Mouse (Mus musculus): ENCODE data around the gene F11. TPM values are rescaled to one million over a fixed set of nuclear protein-coding genes. Genes with fewer than 3 reads are reported as not detected.

F11 gene
- total and polyA plus RNA-seq, 2 experiments: 21.6 to 92.1 TPM

- Histone ChIP-seq H3K36me3 (ENCODE audit: control insufficient read depth, insufficient read depth, low read length) (peaks cover 16% of the 10 kb centered on the region), H3K4me1 (ENCODE audit: control insufficient read depth, insufficient read depth, low read length) (peaks cover 24% of the 10 kb centered on the region), H3K9ac (ENCODE audit: low read depth, low read length) (no peak overlapping the region), H3K27ac (replicated peaks; ENCODE audit: insufficient read depth, low read depth, low read length) (no peak overlapping the region), H3K79me2 (ENCODE audit: control insufficient read depth, insufficient read depth, low read length) (peaks cover 3% of the 10 kb centered on the region; the same call in 1 of the 2 replicates), H3K27me3 (ENCODE audit: control insufficient read depth, insufficient read depth, low read length) (no peaks in the 10 kb centered on the region), H3K4me3 (ENCODE audit: insufficient read depth, low read depth, low read length) (no peak overlapping the region)
- TF ChIP-seq CTCF (IDR thresholded peaks at IDR 0.05; ENCODE audit: low read depth, low read length): no peak
- TF ChIP-seq POLR2A (IDR thresholded peaks at IDR 0.05; ENCODE audit: extremely low read depth, insufficient read depth, low read length): no peak
- WGBS: 83% methylated on average over 8 of the region's 8 CpGs
- DNase-seq (ENCODE audit: extremely low read depth, low read depth, low spot score): no peak
These were observed 3.4 kb downstream of the F11 start for GRCm38 (mm10) chr8:45258421-45258820.

DNA sequence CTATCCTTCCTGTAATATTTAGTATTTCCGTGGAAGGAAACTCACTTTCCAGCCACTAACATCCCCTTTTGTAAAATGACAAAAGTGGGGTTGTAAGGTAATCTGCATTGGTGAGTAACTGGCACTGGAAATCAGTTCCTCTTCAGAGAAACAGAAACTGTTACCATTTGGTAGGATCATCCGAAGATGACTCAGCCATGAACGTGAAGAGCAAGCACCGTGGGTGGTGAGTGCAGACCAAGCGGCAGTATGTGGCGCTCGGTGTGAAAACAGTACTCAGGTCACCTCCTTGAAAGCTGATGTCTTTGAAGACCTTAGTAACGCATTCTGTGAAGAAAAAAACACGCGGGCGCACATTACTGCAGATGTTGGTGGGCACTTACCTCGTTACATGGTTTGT lies 6.8 kb downstream of the F11 start:
- no peak overlapping the region for H3K9ac ChIP-seq (ENCODE audit: low read depth, low read length)
- DNase-seq (ENCODE audit: extremely low read depth, low read depth, low spot score): no peak
- 78% methylated on average over 12 of the region's 12 CpGs for WGBS
- H3K27me3 ChIP-seq (ENCODE audit: control insufficient read depth, insufficient read depth, low read length): no peaks in the 10 kb centered on the region
- peak overlapping the region; percentile 33 for H3K27ac ChIP-seq (replicated peaks; ENCODE audit: insufficient read depth, low read depth, low read length)
- TF ChIP-seq CTCF (IDR thresholded peaks at IDR 0.05; ENCODE audit: low read depth, low read length) (no peak), POLR2A (IDR thresholded peaks at IDR 0.05; ENCODE audit: extremely low read depth, insufficient read depth, low read length) (no peak)
- H3K36me3 ChIP-seq (ENCODE audit: control insufficient read depth, insufficient read depth, low read length): peaks cover 34% of the 10 kb centered on the region
- H3K79me2 ChIP-seq (ENCODE audit: control insufficient read depth, insufficient read depth, low read length): peaks cover 3% of the 10 kb centered on the region; the same call in 1 of the 2 replicates
- H3K4me1 ChIP-seq (ENCODE audit: control insufficient read depth, insufficient read depth, low read length): peaks cover 15% of the 10 kb centered on the region
- H3K4me3 ChIP-seq (ENCODE audit: insufficient read depth, low read depth, low read length): no peak overlapping the region

DNA sequence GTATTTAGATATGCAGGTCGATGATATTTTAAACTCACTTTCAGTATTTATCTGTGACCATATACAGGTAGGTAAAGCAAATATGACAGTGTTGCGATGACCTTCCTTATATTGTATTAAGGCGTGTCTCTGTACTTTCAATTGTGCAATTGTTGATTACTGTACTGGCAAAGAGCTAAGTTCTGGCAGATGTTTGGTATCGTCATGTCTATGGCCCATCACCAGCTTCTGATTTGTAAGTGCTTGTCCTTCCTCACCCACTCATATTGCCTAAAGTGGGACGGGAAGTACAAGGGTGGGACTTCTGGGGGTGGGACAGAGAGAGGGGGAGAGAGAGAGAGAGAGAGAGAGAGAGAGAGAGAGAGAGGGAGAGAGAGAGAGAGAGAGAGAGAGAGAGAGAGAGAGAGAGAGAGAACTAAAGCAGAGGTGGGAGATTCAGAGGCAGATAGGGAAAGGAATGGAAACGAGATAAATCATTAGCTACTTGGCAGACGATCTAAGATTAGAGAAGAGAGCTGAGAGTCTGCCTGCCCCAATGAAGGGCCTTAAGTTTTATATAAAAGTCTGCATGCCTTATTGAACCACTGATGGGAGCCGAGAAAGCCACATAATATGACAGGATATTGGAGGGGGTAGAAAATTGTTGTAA lies 7.5 kb downstream of the F11 start:
- 18% methylated on average over 8 of the region's 8 CpGs for WGBS
- Histone ChIP-seq H3K9ac (ENCODE audit: low read depth, low read length) (no peak overlapping the region), H3K27ac (replicated peaks; ENCODE audit: insufficient read depth, low read depth, low read length) (peak overlapping the region; percentile 33), H3K79me2 (ENCODE audit: control insufficient read depth, insufficient read depth, low read length) (peaks cover under 1% of the 10 kb centered on the region; the same call in 1 of the 2 replicates), H3K36me3 (ENCODE audit: control insufficient read depth, insufficient read depth, low read length) (peaks cover 38% of the 10 kb centered on the region), H3K27me3 (ENCODE audit: control insufficient read depth, insufficient read depth, low read length) (no peaks in the 10 kb centered on the region), H3K4me1 (ENCODE audit: control insufficient read depth, insufficient read depth, low read length) (peaks cover 14% of the 10 kb centered on the region), H3K4me3 (ENCODE audit: insufficient read depth, low read depth, low read length) (no peak overlapping the region)
- DNase-seq (ENCODE audit: extremely low read depth, low read depth, low spot score): peak; percentile 98
- TF ChIP-seq POLR2A (IDR thresholded peaks at IDR 0.05; ENCODE audit: extremely low read depth, insufficient read depth, low read length) (no peak), CTCF (IDR thresholded peaks at IDR 0.05; ENCODE audit: low read depth, low read length) (no peak)

DNA sequence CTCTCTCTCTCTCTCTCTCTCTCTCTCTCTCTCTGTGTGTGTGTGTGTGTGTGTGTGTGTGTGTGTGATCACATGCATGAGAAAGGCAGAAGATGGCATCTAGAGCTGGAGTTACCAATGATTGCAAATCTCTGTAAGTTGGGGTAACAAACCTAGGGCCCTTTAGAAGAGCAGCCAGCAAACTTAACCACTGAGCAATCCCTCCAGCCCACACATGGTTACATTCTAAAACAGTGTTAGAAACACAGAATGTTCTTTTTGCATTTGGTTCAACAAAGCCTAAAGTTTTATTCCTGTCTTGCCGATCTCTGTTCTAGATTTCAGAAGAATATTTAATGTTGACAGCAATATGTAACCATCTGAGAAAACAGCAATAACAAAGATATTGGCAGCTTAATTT lies 8.2 kb downstream of the F11 start:
- Histone ChIP-seq H3K79me2 (ENCODE audit: control insufficient read depth, insufficient read depth, low read length) (no peaks in the 10 kb centered on the region; the same call in 1 of the 2 replicates), H3K9ac (ENCODE audit: low read depth, low read length) (no peak overlapping the region), H3K36me3 (ENCODE audit: control insufficient read depth, insufficient read depth, low read length) (peaks cover 38% of the 10 kb centered on the region), H3K27ac (replicated peaks; ENCODE audit: insufficient read depth, low read depth, low read length) (peak overlapping the region; percentile 86), H3K4me3 (ENCODE audit: insufficient read depth, low read depth, low read length) (no peak overlapping the region), H3K27me3 (ENCODE audit: control insufficient read depth, insufficient read depth, low read length) (no peaks in the 10 kb centered on the region), H3K4me1 (ENCODE audit: control insufficient read depth, insufficient read depth, low read length) (peaks cover 14% of the 10 kb centered on the region)
- DNase-seq (ENCODE audit: extremely low read depth, low read depth, low spot score): peak; percentile 60
- WGBS: 53% methylated on average over 1 of the region's 1 CpGs
- TF ChIP-seq POLR2A (IDR thresholded peaks at IDR 0.05; ENCODE audit: extremely low read depth, insufficient read depth, low read length): no peak
- TF ChIP-seq CTCF (IDR thresholded peaks at IDR 0.05; ENCODE audit: low read depth, low read length): no peak

- no peak overlapping the region for H3K9ac ChIP-seq (ENCODE audit: low read depth, low read length)
- WGBS: 3% methylated on average over 2 of the region's 2 CpGs
- TF ChIP-seq CTCF (IDR thresholded peaks at IDR 0.05; ENCODE audit: low read depth, low read length) (no peak), POLR2A (IDR thresholded peaks at IDR 0.05; ENCODE audit: extremely low read depth, insufficient read depth, low read length) (no peak)
These were observed 8.7 kb downstream of the F11 start for GRCm38 (mm10) chr8:45253111-45253510.

DNA sequence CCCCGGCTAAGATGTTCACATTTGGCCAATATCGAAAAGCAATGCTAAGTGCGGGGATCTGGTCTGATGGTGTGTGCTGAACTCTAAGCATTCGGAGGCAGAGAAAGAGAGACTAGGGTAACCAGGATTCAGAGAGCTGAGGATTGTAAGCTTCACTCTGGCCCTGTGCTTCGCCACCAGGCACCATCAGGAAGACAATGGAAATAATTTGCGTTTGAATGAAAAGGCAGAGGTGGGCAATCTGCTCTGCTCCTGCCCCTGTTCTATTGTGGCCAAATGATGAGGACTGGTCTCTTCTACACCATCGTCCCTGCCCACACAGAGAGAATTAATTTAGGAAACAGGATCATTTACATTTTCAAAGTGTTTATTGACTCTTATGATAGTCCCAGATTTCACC lies 15.5 kb downstream of the F11 start:
- no peak for TF ChIP-seq CTCF (IDR thresholded peaks at IDR 0.05; ENCODE audit: low read depth, low read length)
- no peak for TF ChIP-seq POLR2A (IDR thresholded peaks at IDR 0.05; ENCODE audit: extremely low read depth, insufficient read depth, low read length)
- no peak overlapping the region for H3K9ac ChIP-seq (ENCODE audit: low read depth, low read length)
- no peaks in the 10 kb centered on the region for H3K27me3 ChIP-seq (ENCODE audit: control insufficient read depth, insufficient read depth, low read length)
- WGBS: 88% methylated on average over 7 of the region's 7 CpGs
- no peak overlapping the region for H3K27ac ChIP-seq (replicated peaks; ENCODE audit: insufficient read depth, low read depth, low read length)
- H3K36me3 ChIP-seq (ENCODE audit: control insufficient read depth, insufficient read depth, low read length): peaks cover 48% of the 10 kb centered on the region
- DNase-seq (ENCODE audit: extremely low read depth, low read depth, low spot score): no peak
- H3K4me3 ChIP-seq (ENCODE audit: insufficient read depth, low read depth, low read length): no peak overlapping the region
- no peaks in the 10 kb centered on the region for H3K79me2 ChIP-seq (ENCODE audit: control insufficient read depth, insufficient read depth, low read length)
- H3K4me1 ChIP-seq (ENCODE audit: control insufficient read depth, insufficient read depth, low read length): no peaks in the 10 kb centered on the region

More at GRCm38 (mm10) chr8:45253111-45253510, 8.7 kb downstream of the F11 start:
- Histone ChIP-seq H3K4me1 (ENCODE audit: control insufficient read depth, insufficient read depth, low read length) (peaks cover 14% of the 10 kb centered on the region), H3K79me2 (ENCODE audit: control insufficient read depth, insufficient read depth, low read length) (no peaks in the 10 kb centered on the region; the same call in 1 of the 2 replicates), H3K27ac (replicated peaks; ENCODE audit: insufficient read depth, low read depth, low read length) (peak overlapping the region; percentile 86), H3K36me3 (ENCODE audit: control insufficient read depth, insufficient read depth, low read length) (peaks cover 38% of the 10 kb centered on the region), H3K27me3 (ENCODE audit: control insufficient read depth, insufficient read depth, low read length) (no peaks in the 10 kb centered on the region), H3K4me3 (ENCODE audit: insufficient read depth, low read depth, low read length) (no peak overlapping the region)
- peak; percentile 96 for DNase-seq (ENCODE audit: extremely low read depth, low read depth, low spot score)
